Mouse (Mus musculus): Measurements from ENCODE around the gene Trarg1. TPM values are rescaled to one million over a fixed set of nuclear protein-coding genes. Genes with fewer than 3 reads are reported as not detected.

Trarg1 gene
- polyA plus RNA-seq, 1 experiment from 2014 or later, result not detected

DNA sequence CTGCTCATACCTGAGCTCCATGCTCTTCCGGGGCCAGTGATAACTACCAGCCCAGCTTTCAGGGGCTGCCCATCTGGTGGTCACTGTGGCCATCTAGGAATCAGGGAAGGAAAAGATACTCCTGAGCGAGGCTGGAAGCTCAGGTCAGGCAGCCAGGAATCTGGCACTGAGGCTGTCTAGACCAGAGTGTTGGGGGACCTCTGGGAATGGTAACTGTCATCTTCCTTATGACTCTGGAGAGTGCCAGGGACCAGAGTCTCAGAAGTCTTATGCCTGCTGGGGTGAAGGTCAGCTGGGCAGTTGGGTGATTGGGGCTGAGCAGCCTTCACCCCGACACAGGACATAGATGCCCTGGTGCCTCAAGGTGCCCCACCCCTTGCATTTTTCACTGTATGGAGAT is 28.0 kb downstream of the Trarg1 start:
- Histone ChIP-seq H3K27ac (ENCODE audit: low read length) (no peak overlapping the region), H3K4me2 (ENCODE audit: low read depth, low read length) (no peak overlapping the region), H3K4me3 (ENCODE audit: low read depth, low read length) (no peak overlapping the region), H3K27me3 (ENCODE audit: control insufficient read depth, insufficient read depth, low read depth, low read length) (no peaks in the 10 kb centered on the region), H3K36me3 (ENCODE audit: control insufficient read depth, insufficient read depth) (no peaks in the 10 kb centered on the region), H3K9me3 (replicated peaks; ENCODE audit: control insufficient read depth, low read length) (no peaks in the 10 kb centered on the region), H3K4me1 (ENCODE audit: control insufficient read depth, low read depth, low read length) (no peaks in the 10 kb centered on the region), H3K9ac (ENCODE audit: low read depth, low read length) (no peak overlapping the region)
- 64% methylated on average over 3 of the region's 3 CpGs for WGBS (ENCODE audit: insufficient replicate concordance)
- no peak for ATAC-seq (ENCODE audit: low read depth)

DNA sequence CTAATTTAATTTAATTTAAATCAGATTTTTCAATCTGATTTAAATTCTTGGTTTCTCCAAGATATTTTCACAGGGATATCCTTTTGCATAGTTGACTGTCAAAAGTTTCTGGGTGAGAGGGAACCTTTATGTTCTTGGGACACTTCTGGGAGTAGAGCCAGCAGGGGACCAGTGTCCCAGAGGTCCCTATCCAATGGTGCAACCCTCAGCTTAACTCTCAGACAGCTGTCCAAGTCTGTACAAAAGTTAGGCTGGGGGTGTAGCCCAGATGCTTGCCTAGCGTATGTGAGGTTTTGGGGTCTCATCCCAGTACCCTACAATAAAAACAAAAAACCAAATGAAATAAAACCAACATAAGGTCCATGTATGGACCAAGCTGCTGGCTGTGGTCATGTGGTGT is 28.5 kb downstream of the Trarg1 start:
- no peak overlapping the region for H3K27ac ChIP-seq (ENCODE audit: low read length)
- ATAC-seq (ENCODE audit: low read depth), result no peak
- no peak overlapping the region for H3K9ac ChIP-seq (ENCODE audit: low read depth, low read length)

DNA sequence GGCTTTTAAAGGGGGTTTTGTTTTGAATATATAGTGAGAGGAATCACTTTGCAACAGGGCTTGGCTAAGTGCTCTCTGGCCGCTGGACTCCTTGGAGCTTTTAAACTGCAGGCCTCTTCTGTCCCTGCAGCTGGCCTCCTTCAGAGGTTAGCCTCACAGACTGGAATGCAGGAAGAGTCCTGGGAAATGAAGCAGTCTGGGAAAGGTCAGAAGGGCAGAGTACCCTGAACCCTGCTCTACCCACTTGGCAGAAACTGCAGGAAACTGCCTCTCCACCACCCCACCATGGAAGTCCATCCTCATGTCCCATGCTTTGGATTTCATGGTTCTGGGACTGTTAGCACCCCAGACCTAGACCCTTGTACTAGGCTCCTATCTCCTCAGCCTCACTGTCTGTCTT is 29.3 kb downstream of the Trarg1 start:
- no peaks in the 10 kb centered on the region for H3K36me3 ChIP-seq (ENCODE audit: control insufficient read depth, insufficient read depth)
- H3K4me1 ChIP-seq (ENCODE audit: control insufficient read depth, low read depth, low read length), result no peaks in the 10 kb centered on the region
- H3K27me3 ChIP-seq (ENCODE audit: control insufficient read depth, insufficient read depth, low read depth, low read length), result no peaks in the 10 kb centered on the region
- 55% methylated on average over 1 of the region's 1 CpGs for WGBS (ENCODE audit: insufficient replicate concordance)
- H3K4me3 ChIP-seq (ENCODE audit: low read depth, low read length), result no peak overlapping the region
- ATAC-seq (ENCODE audit: low read depth), result no peak
- no peaks in the 10 kb centered on the region for H3K9me3 ChIP-seq (replicated peaks; ENCODE audit: control insufficient read depth, low read length)
- no peak overlapping the region for H3K4me2 ChIP-seq (ENCODE audit: low read depth, low read length)
- H3K27ac ChIP-seq (ENCODE audit: low read length), result no peak overlapping the region
- no peak overlapping the region for H3K9ac ChIP-seq (ENCODE audit: low read depth, low read length)

More for the DNA sequence above, 28.5 kb downstream of the Trarg1 start:
- Histone ChIP-seq H3K27me3 (ENCODE audit: control insufficient read depth, insufficient read depth, low read depth, low read length) (no peaks in the 10 kb centered on the region), H3K4me1 (ENCODE audit: control insufficient read depth, low read depth, low read length) (no peaks in the 10 kb centered on the region), H3K4me3 (ENCODE audit: low read depth, low read length) (no peak overlapping the region), H3K4me2 (ENCODE audit: low read depth, low read length) (no peak overlapping the region), H3K9me3 (replicated peaks; ENCODE audit: control insufficient read depth, low read length) (no peaks in the 10 kb centered on the region), H3K36me3 (ENCODE audit: control insufficient read depth, insufficient read depth) (no peaks in the 10 kb centered on the region)
- 59% methylated on average over 1 of the region's 1 CpGs for WGBS (ENCODE audit: insufficient replicate concordance)

DNA sequence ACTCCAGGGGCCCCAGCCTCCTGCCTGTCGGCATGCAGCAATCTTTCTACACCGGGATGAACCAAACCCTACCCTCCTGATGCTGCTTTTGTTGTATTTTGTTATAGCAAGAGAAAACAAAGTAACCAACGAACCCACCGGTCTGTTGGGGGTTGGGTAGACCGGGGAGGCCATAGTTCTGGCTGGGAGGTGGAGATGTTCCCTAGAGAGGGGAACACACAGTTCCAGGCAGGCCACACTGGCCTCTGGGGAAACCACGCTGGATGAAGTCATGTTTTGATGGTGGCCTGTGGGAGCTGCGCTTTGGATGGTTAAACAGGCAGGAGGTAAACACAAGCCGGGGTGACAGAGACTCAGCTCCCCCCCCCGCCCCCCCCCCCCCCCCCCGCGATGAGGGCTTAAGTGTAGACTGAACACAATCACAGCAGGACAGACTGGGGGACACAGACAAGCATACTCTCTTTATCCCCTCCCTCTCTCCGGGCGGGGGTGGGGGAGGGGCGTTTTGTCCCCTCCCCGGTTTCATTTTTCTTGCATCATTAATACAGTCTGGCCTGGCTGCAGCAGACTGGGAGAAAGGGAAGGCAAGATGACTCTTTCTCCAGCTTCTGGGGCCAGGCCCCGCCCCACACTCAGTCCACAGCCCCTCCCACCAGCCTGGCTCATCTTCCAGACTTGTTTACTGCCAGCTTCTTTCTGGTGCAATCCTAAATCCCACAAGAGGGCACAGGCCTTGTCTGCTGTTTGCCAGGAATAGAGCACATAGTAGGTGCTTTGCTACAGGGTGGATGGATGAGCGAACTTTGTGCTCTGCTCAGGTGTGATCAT is 30.2 kb downstream of the Trarg1 start:
- Histone ChIP-seq H3K4me2 (ENCODE audit: low read depth, low read length) (no peak overlapping the region), H3K27me3 (ENCODE audit: control insufficient read depth, insufficient read depth, low read depth, low read length) (no peaks in the 10 kb centered on the region; the same call in 1 of the 2 replicates), H3K9me3 (replicated peaks; ENCODE audit: control insufficient read depth, low read length) (no peaks in the 10 kb centered on the region), H3K36me3 (ENCODE audit: control insufficient read depth, insufficient read depth) (no peaks in the 10 kb centered on the region), H3K27ac (ENCODE audit: low read length) (no peak overlapping the region), H3K4me1 (ENCODE audit: control insufficient read depth, low read depth, low read length) (no peaks in the 10 kb centered on the region), H3K4me3 (ENCODE audit: low read depth, low read length) (no peak overlapping the region), H3K9ac (ENCODE audit: low read depth, low read length) (no peak overlapping the region)
- no peak for ATAC-seq (ENCODE audit: low read depth)
- 23% methylated on average over 14 of the region's 17 CpGs for WGBS (ENCODE audit: insufficient replicate concordance)

DNA sequence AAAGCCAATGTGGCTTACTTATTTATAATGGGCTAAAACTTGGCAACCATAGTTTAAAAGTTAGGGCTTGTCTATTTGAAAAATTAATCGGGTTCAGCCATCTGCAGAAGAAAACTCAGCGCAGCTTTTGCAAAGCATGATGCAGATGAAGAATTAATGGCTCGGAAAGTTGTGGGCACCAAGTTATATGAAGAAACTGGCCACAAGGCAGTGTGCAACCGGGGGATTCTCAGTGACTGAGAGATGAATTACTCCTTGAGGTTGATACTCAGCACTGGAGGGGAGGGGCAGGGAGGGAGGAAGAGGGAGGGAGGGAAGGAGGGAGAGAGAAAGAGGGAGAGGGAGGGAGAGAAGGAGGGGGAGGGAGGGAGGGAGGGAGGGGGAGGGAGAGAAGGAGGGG is 37.4 kb downstream of the Trarg1 start:
- no peak overlapping the region for H3K4me2 ChIP-seq (ENCODE audit: low read depth, low read length)
- H3K9ac ChIP-seq (ENCODE audit: low read depth, low read length), result no peak overlapping the region
- H3K27ac ChIP-seq (ENCODE audit: low read length), result no peak overlapping the region
- 61% methylated on average over 4 of the region's 4 CpGs for WGBS (ENCODE audit: insufficient replicate concordance)
- no peaks in the 10 kb centered on the region; the same call in 1 of the 2 replicates for H3K27me3 ChIP-seq (ENCODE audit: control insufficient read depth, insufficient read depth, low read depth, low read length)
- no peaks in the 10 kb centered on the region for H3K36me3 ChIP-seq (ENCODE audit: control insufficient read depth, insufficient read depth)
- H3K4me3 ChIP-seq (ENCODE audit: low read depth, low read length), result no peak overlapping the region
- no peaks in the 10 kb centered on the region for H3K9me3 ChIP-seq (replicated peaks; ENCODE audit: control insufficient read depth, low read length)
- ATAC-seq (ENCODE audit: low read depth), result no peak
- no peaks in the 10 kb centered on the region for H3K4me1 ChIP-seq (ENCODE audit: control insufficient read depth, low read depth, low read length)

DNA sequence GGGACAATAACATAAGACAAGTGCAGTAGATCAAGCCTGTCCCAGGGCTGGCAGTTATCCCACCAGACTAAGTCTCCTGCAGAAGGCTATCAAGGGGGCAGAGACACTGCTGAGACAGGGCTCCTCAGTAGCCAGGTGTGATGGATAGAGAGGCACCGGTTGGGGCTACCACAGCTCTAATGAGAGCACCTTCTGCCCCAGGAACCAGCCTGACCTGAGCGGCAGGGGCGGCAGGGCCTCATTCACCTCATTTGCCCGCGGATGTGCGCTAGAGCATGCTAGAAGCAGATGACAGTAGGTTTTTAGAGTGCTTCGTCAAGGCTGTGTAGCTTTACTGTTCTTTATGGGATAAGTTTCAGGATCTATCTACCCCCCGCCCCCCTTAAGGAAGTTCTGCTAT is 44.3 kb downstream of the Trarg1 start:
- Histone ChIP-seq H3K27me3 (ENCODE audit: control insufficient read depth, insufficient read depth, low read depth, low read length) (no peaks in the 10 kb centered on the region), H3K36me3 (ENCODE audit: control insufficient read depth, insufficient read depth) (peaks cover 3% of the 10 kb centered on the region), H3K9me3 (replicated peaks; ENCODE audit: control insufficient read depth, low read length) (no peaks in the 10 kb centered on the region), H3K4me2 (ENCODE audit: low read depth, low read length) (no peak overlapping the region), H3K4me1 (ENCODE audit: control insufficient read depth, low read depth, low read length) (no peaks in the 10 kb centered on the region), H3K4me3 (ENCODE audit: low read depth, low read length) (no peak overlapping the region), H3K9ac (ENCODE audit: low read depth, low read length) (no peak overlapping the region), H3K27ac (ENCODE audit: low read length) (no peak overlapping the region)
- ATAC-seq (ENCODE audit: low read depth), result no peak
- WGBS (ENCODE audit: insufficient replicate concordance), result 70% methylated on average over 8 of the region's 8 CpGs

DNA sequence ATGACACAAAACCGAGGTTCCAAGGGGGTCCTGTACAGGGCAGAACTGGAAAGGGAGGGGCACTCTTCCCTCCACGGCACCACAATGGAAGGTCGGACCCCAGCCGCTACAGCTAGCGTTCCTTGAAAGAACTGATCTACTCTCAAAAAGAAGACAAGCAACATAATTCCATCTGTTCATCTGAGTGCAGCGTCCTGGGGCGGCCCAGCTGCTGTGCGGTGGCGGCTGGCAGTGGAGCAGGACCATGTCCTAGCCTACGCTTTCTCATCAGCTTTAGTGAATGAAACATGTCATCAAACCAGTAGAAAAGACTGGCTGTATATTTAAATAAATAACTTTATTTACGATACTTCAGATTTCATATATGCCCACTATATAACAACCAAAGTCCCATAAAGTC is 48.5 kb downstream of the Trarg1 start:
- H3K27ac ChIP-seq (ENCODE audit: low read length), result no peak overlapping the region
- H3K27me3 ChIP-seq (ENCODE audit: control insufficient read depth, insufficient read depth, low read depth, low read length), result no peaks in the 10 kb centered on the region
- H3K4me1 ChIP-seq (ENCODE audit: control insufficient read depth, low read depth, low read length), result no peaks in the 10 kb centered on the region
- ATAC-seq (ENCODE audit: low read depth), result no peak
- peaks cover 15% of the 10 kb centered on the region for H3K36me3 ChIP-seq (ENCODE audit: control insufficient read depth, insufficient read depth)
- H3K9ac ChIP-seq (ENCODE audit: low read depth, low read length), result no peak overlapping the region
- H3K4me3 ChIP-seq (ENCODE audit: low read depth, low read length), result no peak overlapping the region
- H3K9me3 ChIP-seq (replicated peaks; ENCODE audit: control insufficient read depth, low read length), result no peaks in the 10 kb centered on the region
- no peak overlapping the region for H3K4me2 ChIP-seq (ENCODE audit: low read depth, low read length)
- WGBS (ENCODE audit: insufficient replicate concordance), result 85% methylated on average over 11 of the region's 11 CpGs

DNA sequence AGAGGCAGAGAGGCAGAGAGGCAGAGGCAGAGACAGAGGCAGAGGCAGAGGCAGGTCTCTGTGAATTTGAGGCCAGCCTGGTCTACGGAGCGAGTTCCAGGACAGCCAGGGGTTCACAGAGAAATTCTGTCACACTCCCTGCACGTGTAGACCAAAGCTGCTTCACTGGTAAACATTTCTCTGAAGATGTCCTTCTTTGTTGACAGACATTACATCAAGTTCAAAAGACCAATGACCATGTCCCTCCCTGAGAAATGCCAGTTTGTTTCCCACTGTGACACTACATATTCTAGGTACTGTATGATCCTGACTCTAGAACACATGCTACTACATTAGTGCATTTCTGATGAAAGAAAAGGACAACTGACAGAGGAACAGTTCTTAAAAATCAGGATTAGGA is 51.0 kb downstream of the Trarg1 start:
- Histone ChIP-seq H3K27ac (ENCODE audit: low read length) (no peak overlapping the region), H3K27me3 (ENCODE audit: control insufficient read depth, insufficient read depth, low read depth, low read length) (no peaks in the 10 kb centered on the region), H3K4me3 (ENCODE audit: low read depth, low read length) (no peak overlapping the region), H3K36me3 (ENCODE audit: control insufficient read depth, insufficient read depth) (peaks cover 23% of the 10 kb centered on the region), H3K9me3 (replicated peaks; ENCODE audit: control insufficient read depth, low read length) (no peaks in the 10 kb centered on the region), H3K4me1 (ENCODE audit: control insufficient read depth, low read depth, low read length) (no peaks in the 10 kb centered on the region), H3K9ac (ENCODE audit: low read depth, low read length) (no peak overlapping the region), H3K4me2 (ENCODE audit: low read depth, low read length) (no peak overlapping the region)
- no peak for ATAC-seq (ENCODE audit: low read depth)
- WGBS (ENCODE audit: insufficient replicate concordance), result 64% methylated on average over 3 of the region's 3 CpGs

DNA sequence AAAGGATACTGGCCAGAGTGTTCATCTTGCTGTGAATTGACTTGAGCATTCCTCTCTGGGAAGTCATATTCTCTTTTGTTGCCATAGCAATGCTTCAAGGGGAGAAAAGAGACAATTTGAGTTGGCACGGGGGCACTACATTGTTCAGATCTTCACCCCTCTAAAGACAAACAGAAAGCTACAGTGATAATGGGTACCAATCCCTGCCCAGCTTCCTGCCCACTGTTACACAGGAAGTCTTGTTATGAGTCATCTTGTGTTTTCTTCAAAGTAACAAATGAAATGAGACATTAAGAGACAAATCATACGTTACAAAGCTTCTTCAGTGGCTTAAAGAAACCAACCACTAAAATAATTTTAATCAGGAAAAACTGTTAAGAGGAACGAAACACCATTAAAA is 55.0 kb downstream of the Trarg1 start:
- Histone ChIP-seq H3K36me3 (ENCODE audit: control insufficient read depth, insufficient read depth) (peaks cover 16% of the 10 kb centered on the region), H3K27me3 (ENCODE audit: control insufficient read depth, insufficient read depth, low read depth, low read length) (no peaks in the 10 kb centered on the region), H3K4me2 (ENCODE audit: low read depth, low read length) (no peak overlapping the region), H3K4me1 (ENCODE audit: control insufficient read depth, low read depth, low read length) (no peaks in the 10 kb centered on the region; the same call in 1 of the 2 replicates), H3K9me3 (replicated peaks; ENCODE audit: control insufficient read depth, low read length) (no peaks in the 10 kb centered on the region), H3K4me3 (ENCODE audit: low read depth, low read length) (no peak overlapping the region), H3K9ac (ENCODE audit: low read depth, low read length) (no peak overlapping the region), H3K27ac (ENCODE audit: low read length) (no peak overlapping the region)
- 45% methylated on average over 3 of the region's 3 CpGs for WGBS (ENCODE audit: insufficient replicate concordance)
- ATAC-seq (ENCODE audit: low read depth), result no peak

Measured in liver, embryonic 16.5 days (tissue).